Mouse (Mus musculus) erythroblast, embryonic 14.5 days (primary cell): ENCODE results near the gene Dlg2.

ENCODE experiments used
- GATA1 ChIP-seq: IDR thresholded peaks from 2 replicates; pipeline ENCODE4 v1.6.1; 2012; ENCODE audit warnings: low read length, inconsistent platforms, mixed read lengths
- TAL1 ChIP-seq: IDR thresholded peaks from 3 replicates; pipeline ENCODE4 v1.6.1; 2012; ENCODE audit warnings: low read length, inconsistent platforms, mixed read lengths

DNA sequence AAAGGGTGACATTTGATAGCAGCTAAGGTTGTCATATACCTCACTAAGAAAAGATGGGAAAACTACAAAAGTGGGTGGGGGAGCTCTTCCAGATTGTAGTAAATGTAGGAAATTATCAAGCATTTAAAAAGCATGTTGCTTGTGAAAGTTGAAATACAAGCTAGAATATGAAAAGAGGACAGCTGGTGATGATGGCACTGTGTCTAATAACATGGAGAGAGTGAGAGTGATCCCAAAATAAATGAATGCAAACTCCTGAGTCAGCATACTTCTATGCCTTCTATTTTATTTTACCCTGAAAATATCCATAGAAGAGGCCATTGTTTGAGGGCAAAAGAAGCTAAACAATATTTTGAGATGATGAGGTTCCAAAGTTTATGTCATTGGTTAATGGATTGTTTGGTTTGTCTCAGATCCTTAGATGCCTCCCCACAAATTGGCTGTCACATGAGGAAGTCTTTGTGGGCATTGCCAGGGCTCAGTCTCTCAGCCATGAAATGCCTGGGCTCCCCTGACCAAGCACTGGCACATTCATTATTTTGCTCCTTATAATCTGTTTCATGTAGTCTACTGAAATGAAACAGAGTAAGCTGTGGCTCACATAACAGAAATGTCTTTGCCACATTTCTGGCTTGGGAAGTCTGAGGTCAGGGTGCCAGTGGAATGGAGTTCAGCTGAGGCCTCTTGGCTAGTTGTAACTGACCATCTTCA, 1276.8 kb downstream of the Dlg2 start:
- TF ChIP-seq GATA1 (no peak), TAL1 (no peak)
